Mouse (Mus musculus) megakaryocyte-erythroid progenitor cell, adult 5-6 weeks (primary cell): ENCODE results near the gene B4gat1. TPM values are rescaled to one million over a fixed set of nuclear protein-coding genes. Genes with fewer than 3 reads are reported as not detected.

Experiments
- ATAC-seq: replicated peaks from 2 replicates; pipeline ENCODE4 v1.8.0; 2016; ENCODE audit warnings: mild to moderate bottlenecking, inconsistent platforms; ENCODE audit not compliant: severe bottlenecking, poor library complexity, low FRiP score, low TSS enrichment
- total RNA-seq, 2 experiments: library from RNA; stranded (forward) in 1 of 2; stranded (reverse) in 1 of 2; fragments of 200-1000, 215-1000 nt in 1 of 2; fragments of >200 nt in 1 of 2; fragmentation: Nextera tagmentation in 1 of 2; gene quantifications; 2 replicates each; pipeline ENCODE4 v1.2.3; 2014 to 2017

The B4gat1 gene
- total RNA-seq, 2 experiments from 2014 or later, result not detected

DNA sequence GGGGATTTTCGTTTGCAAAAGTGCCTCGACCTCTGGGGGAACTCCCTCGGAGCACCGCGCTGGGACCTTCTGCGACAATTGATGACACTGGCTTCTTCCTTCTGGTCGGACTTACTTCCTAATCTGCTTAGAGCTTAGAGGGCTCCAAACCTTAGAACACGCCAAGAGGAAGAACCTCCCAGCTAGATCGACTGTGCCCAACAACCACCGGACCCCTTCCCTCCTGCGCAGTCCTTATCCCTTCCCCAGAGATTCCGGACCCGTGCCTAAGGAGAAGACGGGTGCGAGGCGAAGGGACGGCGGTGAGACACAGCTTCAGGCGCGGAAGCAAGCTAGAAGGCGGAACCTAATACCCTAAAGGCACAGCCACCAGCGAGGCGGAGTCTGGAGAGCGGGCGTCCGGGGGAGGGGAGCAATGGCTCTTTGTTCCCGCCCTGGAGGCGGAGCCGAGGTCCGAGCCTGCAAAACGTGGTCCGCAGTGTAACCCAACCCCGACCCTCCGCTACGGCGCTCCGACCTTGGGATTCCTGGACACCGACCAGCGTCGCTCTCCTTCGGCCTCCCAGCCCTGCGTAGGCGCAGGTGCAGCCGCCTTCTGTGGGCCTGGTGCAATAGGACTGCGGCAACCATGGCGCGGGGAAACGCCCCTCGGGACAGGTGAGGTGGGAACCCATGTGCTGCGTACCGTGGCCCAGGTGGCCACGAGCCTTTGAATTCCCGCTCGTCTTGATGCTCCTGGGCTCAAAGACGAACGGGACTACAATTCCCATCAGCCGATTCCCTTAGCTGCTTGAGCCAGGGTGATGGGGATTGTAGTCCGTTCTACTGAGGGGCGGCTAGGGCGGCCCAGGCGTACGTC is 14.8 kb upstream of the B4gat1 start, which contains the start of gene Slc29a2:
Gene Slc29a2, plus strand, starts transcription at position 240 of the 859 bp plus-strand sequence.
- peak; percentile 97 for ATAC-seq

DNA sequence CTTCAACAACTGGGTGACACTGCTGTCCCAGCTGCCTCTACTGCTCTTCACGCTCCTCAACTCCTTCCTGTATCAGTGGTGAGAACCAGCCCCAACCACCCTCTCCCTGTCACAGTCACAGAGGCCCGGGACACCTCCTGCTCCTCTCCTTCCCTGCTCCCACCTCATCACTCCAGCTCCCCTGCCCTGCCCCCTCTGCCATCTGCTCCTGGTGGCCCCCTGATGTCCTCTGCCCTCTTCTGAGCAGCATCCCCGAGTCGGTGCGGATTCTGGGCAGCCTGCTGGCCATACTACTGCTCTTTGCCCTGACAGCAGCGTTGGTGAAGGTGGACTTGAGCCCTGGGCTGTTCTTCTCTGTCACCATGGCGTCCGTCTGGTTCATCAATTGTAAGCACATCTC is 12.5 kb upstream of the B4gat1 start:
- no peak for ATAC-seq

DNA sequence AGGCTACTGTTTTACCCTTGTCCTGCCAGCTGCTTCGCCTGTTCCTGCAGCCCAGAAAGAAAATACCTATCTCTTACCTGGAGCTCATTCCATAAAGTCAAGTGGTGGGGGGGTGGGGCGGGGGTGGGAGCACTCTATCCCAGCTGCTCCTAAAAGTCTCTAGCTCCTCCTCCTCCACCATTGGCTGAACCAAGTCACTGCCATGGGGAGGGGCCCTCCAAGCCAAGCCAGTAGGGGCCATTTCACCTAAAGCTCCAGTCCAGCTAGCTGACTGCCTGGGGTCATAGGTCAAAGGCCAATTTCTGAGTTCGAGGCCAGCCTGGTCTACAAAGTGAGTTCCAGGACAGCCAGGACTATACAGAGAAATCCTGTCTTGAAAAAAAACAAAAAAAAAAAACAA is 5.9 kb upstream of the B4gat1 start:
- ATAC-seq, result no peak

DNA sequence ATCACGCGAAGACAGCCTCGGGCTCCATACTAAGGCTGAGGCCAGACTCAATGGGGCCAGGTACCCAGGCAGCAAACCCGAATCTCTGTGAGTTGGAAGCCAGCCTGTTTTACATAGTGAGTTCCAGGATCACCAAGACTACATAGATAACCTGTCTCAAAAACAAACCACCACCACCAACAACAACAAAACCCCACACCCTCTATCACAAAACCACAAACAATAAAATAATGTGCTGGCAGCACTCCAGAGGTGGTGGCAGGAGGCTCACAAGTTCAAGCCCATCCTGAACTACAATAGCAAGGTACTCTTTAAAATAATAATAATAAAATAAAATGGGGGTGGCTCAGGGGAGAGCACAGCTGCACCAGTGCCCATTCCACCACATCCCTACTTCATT is 2.0 kb upstream of the B4gat1 start:
- ATAC-seq, result no peak

DNA sequence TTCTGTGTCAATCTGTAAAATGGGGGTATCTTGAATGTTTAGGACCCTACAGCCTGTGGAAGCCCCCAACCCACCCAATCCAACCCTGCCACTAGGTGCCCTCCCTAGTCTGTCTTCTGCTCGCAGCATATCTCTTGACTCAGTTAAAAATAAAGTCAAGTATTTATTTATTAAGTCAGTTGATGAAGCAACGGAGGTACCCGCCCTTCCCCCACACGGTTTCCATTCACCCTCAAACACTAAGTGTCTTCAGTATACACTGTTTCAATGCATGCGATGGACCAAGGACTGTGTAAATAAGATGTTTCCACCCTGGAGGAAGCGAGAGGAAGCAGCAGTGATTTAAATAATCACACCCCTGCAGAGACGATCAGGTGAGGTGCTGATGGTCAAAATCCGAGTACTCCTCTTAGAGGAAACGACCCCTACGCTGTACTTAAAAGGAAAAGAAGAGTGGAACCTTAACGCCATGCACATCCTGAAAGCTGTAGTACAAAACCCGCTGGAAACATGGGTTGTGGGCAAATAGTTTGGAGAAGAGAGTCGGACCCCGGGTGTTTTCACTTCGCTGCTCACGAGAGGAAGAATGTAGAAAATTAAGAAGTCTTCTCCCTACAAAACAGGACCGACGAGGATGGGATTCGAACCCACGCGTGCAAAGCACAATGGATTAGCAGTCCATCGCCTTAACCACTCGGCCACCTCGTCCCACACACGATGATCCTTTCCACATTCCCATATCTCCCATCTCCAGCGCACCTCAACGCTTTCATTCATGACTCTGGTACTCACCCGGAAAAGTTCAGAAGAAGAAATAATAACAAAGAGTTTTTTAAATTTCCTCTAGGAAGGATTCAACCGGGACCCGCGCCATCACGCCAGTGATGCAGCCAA is 701 bp upstream of the B4gat1 start:
- no peak for ATAC-seq

DNA sequence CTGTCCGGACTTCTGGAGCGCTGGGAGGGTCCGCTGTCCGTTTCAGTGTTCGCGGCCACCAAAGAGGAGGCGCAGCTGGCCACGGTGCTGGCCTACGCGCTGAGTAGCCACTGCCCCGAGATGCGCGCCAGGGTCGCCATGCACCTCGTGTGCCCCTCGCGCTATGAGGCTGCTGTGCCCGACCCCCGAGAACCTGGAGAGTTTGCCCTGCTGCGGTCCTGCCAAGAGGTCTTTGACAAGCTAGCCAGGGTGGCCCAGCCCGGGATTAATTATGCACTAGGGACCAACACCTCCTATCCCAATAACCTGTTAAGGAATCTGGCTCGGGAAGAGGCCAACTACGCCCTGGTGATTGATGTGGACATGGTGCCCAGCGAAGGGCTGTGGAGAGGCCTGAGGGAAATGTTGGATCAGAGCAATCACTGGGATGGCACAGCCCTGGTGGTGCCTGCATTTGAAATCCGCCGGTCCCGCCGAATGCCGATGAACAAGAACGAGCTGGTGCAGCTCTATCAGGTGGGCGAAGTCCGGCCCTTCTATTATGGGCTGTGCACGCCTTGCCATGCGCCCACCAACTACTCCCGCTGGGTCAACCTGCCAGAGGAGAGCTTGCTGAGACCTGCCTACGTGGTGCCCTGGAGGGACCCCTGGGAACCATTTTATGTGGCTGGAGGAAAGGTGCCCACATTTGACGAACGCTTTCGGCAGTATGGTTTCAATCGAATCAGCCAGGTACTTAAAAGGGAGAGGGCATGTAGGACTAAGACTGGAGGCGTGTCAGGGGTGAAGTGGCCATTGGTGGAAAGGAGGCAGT is 882 bp downstream of the B4gat1 start:
- ATAC-seq, result no peak

DNA sequence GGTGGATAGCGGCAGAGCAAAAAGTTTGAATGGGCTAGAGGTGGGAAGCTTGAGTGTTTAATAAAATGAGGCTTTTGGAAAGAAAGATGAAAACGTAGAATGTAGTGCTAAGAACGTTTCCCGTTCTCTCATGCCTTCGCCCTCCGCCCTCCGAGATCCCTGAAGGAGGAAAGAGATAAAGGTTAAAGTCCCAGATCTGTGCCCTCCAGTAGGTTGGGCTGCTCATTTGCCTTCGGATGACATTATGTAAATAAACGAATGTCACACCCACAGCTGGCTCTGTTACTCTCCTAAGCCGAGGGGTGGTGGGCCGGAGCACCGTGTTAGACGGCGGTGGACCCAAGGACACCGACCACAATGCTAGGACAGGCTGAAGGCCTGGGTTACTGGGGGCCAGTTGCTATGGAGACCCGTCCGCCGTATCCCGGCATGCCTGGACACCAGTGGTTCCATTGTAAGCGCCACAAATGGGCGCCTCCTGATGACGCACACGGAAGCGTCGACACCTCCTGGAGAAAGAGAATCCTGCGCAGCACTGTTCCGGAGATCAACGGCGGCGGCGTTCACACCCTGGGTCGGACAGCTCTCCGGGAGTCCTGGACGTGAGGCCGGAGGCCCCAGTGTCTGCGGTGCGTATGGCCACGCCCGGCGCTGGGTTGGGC is 2.4 kb downstream of the B4gat1 start, which contains the start of gene Brms1:
Gene Brms1, plus strand, starts transcription at position 493 of the 662 bp plus-strand sequence.
- ATAC-seq, result peak; percentile 84

DNA sequence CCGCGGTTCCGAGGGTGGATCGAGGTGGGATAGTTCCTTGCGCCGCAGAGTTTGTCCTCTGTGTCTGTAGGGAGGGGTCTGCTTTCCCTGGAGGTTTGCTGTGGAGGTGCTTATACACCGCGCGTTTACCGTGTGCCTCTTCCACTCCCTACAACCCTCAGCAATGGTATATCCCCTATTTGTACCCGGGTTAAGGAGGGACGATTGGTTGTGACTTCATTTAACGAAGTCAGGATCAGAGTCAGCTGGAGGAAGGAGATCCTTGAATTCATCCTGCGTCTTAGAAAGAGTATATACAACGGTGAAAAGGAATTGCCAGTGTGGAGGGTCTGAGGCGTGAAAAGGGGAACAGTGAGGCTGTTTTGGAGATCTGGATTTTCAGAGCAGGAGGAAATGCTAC is 3.0 kb downstream of the B4gat1 start:
- no peak for ATAC-seq

DNA sequence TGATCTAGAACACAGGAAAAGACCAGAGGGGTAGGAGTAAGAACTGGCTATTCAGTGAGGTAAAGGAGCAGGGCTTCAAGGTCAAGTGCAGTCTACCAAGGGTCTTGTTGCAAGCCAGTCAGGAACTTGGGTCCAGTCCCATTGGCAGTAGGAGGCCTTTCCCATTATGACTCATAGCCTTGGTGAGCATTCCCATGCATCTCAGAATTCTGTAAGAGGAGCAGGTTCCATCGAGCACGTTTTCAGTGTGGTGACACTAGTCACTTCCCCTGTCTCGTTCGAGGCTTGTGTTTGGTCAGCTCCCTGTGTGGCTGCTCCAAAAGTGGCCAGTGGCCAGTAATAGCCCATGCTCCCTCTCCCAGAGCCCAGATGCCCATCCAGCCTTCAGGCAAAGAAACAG is 6.9 kb downstream of the B4gat1 start:
- no peak for ATAC-seq

DNA sequence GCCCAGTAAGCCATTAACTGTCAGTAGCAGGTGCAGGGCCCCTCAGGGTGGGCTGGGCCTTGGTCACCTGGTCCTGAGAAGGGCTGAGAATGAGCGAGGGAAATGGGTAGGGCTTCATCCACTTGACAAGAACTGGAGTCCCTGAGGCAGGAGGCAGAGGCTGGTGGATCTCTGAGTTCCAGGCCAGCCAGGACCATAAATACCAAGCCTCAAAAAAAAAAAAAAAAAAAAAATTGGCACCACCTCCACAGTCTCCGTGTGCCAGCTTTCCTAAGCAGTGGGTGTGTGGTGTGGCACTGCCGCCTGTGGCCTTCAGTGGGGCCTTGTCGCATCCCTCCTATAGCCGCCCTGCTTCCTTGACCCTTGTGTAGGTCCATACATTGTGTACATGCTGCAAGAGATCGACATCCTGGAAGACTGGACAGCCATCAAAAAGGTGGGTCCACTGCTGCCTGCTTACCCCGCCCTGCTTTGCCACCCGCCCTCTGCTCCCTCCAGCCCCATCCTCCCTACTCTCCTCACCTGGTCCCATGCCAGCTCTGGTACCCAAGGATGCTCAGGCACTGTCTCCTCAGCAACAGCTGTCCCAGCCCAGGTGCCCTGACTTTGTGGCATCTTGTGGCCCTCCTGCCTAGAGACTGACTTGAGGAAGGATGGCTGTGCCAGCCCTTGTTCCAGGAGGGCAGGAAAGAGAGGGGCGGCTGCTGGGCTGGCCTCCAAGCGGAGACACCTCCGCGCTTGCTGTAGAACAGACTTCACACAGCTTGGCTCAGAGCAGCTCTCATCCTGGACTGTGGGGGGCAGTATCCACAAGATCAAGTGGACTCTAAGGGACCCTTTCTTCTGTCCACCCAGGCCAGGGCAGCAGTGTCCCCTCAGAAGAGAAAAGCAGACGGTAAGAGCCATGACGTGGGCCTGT is 9.8 kb downstream of the B4gat1 start:
- ATAC-seq, result no peak

DNA sequence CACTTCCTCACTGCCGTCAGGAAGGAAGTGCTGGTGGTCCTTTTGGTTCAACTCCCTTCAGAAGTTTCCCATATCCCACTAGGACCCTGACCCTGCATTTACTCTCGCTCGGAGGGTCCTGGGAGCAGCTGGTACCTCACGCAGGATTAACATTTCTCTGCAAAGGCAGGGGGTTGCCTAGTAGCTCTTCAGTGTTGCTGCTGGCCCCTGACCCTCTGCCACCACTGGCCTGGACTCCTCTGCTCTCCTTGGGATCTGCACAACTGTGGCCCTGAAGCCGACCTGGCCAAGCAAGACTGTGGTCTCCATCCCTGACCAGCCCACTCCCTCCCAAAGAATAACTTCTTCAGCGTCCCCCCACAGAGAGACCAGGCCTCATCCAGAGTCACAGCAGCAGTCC is 10.7 kb downstream of the B4gat1 start:
- ATAC-seq, result no peak

DNA sequence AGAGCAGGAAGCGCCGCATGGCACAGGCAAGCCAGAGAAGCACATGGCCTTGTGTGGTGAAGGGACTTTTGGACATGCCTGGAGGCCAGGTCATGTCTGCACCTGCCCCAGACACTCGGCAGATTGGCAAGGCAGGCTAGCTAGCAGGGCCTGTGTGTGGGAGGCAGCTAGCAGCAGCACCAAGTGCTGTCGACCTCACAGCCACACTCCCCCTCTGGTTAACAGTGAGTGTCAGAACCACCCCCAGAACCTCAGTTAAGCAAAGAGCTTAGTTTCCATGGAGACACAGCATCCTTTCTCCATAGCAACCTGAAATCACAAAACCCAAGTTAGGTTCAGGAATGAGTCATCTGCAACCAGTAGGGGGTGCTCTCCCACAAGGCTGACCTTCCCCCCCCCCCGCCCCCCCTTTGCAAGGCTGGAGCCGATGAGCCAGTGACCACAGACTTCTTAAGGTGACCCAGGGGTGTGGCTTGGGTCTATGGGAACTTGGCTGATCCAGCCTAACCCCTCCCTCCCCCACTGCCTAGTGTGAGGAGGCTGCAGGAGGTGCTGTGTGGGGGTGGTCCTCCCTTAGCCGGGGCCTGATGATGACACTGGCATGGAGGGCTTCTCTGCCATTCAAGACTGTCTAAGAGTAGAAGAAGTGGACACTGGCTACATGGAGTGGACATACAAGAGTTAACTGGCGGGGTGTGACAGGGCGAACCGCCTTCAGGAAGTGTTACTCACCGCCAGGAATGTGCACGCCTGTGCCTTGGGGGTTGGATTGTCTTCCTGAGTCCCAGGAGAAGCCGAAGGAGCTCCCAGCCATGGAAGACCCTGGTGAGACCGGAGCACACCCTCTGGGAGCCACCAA is 11.7 kb downstream of the B4gat1 start, which contains the start of gene Rin1:
Gene Rin1, plus strand, starts transcription at position 435 of the 859 bp plus-strand sequence.
- no peak for ATAC-seq

DNA sequence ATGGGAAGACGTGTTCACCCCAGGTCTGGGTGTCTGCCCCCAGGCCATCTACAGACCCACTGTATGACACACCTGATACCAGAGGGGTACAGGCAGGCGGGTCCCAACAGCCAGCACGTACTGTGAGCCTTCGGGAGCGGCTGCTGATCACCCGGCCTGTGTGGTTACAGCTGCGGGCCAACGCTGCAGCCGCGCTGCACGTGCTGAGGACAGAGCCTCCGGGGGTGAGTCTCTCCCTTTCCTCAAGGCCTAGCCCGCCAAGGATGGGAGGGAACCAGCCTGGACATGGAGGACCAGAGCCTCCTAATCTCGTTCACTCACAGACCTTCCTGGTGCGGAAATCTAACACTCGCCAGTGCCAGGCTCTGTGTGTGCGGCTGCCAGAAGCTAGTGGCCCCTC is 12.4 kb downstream of the B4gat1 start:
- ATAC-seq, result no peak

DNA sequence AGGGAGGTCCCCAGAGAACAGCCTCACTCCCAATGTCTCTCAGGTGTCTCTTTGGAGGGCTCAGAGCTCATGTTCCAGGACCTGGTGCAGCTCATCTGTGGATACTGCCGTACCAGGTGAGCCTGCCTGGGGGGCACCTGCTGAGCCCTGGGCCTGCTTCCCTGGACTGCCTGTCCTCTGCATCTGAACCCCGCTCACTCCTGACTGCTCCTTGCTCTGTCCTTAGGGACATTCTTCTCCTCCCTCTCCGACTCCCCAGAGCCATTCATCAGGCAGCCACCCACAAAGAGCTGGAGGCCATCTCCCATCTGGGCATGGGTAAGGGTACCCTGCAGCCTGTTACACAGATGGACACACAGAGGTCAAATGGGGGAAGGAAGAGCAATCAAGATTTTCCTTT is 12.9 kb downstream of the B4gat1 start:
- ATAC-seq, result no peak

DNA sequence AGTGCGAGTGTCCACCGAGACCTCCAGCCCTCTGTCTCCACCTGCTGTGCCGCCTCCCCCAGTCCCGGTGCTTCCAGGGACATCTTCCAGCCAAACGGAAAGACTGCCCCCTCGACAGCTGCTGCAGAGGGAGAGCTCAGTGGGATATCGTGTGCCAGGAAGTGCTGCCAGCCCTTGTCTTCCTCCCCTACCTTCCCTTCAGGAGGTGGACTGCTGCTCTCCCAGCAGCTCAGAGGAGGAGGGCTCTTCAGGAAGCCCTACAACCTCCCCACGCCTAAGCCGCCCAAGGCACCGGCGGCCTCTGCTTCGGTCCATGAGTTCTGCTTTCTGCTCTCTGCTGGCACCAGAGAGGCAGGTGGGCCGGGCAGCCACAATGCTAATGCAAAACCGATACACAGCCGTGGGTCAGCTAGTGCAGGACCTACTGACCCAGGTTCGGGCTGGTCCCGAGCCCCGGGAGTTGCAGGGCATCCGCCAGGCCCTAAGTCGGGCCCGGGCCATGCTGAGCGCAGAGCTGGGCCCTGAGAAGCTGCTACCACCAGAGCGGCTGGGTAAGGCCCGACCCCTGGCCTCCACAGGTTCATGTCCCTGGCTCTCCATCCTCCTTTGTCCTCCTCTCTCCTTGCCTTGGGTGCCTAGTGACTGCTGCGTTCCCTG is 13.7 kb downstream of the B4gat1 start:
- no peak for ATAC-seq

DNA sequence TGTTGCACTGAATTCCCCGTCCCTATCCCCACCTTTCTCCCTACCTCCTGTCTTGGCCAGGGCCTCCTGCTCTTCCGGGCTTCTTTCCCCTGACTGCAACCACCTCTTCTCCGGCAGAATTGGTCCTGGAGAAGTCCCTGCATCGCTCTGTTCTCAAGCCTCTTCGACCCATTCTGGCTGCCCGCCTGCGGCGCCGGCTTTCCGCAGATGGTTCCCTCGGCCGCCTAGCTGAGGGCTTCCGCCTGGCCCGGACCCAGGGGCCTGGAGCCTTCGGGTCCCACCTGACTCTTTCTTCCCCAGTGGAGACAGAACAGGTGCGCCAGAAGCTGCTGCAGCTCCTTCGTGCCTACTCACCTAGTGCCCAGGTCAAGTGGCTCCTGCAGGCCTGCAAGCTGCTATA is 14.2 kb downstream of the B4gat1 start:
- no peak for ATAC-seq

DNA sequence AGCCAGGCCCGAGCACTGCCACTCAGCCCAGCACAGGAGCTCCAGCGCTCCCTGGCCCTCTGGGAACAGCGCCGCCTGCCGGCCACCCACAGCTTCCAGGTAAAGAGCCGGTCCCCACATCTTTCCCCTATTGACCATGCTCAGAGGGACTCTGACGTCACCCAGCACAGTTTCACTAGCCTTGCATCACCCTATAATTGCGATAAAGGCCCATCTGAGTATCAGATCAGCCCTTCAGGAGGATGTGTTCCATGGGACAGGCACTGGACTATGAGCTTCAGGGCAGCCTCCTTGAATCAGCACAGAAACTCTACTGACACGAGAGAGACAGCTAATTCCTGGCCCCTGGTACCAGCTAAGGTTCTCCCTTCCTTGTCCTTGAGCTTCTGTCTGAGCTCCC is 15.3 kb downstream of the B4gat1 start:
- peak; percentile 59 for ATAC-seq
